Mouse (Mus musculus): ENCODE data around the gene Ttc30a2.

The Ttc30a2 gene

GRCm38 (mm10) chr2:75977752-75978368 lies at the start of gene Ttc30a2:
Gene Ttc30a2 (minus strand): TSS chr2:75978170.
- DNase-seq (ENCODE audit: low spot score in 2 of 2), result peak in 1 of 2 experiments; percentile 32

GRCm38 (mm10) chr2:76016890-76017289 lies 38.9 kb upstream of the Ttc30a2 start:
- DNase-seq (ENCODE audit: low spot score in 2 of 2), result no peak

- no peak for DNase-seq (ENCODE audit: low spot score in 2 of 2)
These were observed 38.2 kb upstream of the Ttc30a2 start for GRCm38 (mm10) chr2:76016136-76016535.

GRCm38 (mm10) chr2:76015460-76015859 lies 37.5 kb upstream of the Ttc30a2 start:
- no peak for DNase-seq (ENCODE audit: low spot score in 2 of 2)

- DNase-seq (ENCODE audit: low spot score in 2 of 2), result no peak
These were observed 36.7 kb upstream of the Ttc30a2 start for GRCm38 (mm10) chr2:76014659-76015058.

- DNase-seq (ENCODE audit: low spot score in 2 of 2), result no peak
These were observed 28.2 kb upstream of the Ttc30a2 start for GRCm38 (mm10) chr2:76006194-76006593.

GRCm38 (mm10) chr2:76002899-76003298 lies 24.9 kb upstream of the Ttc30a2 start:
- DNase-seq (ENCODE audit: low spot score in 2 of 2), result no peak

GRCm38 (mm10) chr2:76001392-76001791 lies 23.4 kb upstream of the Ttc30a2 start:
- peak; percentile 31 to 81 for DNase-seq (ENCODE audit: low spot score in 2 of 2)

GRCm38 (mm10) chr2:75999636-76000035 lies 21.7 kb upstream of the Ttc30a2 start:
- DNase-seq (ENCODE audit: low spot score in 2 of 2), result no peak

- no peak for DNase-seq (ENCODE audit: low spot score in 2 of 2)
These were observed 20.7 kb upstream of the Ttc30a2 start for GRCm38 (mm10) chr2:75998692-75999091.

- no peak for DNase-seq (ENCODE audit: low spot score in 2 of 2)
These were observed 19.8 kb upstream of the Ttc30a2 start for GRCm38 (mm10) chr2:75997726-75998125.

GRCm38 (mm10) chr2:75994841-75995240 lies 16.9 kb upstream of the Ttc30a2 start:
- no peak for DNase-seq (ENCODE audit: low spot score in 2 of 2)

- peak in 1 of 2 experiments; percentile 7 for DNase-seq (ENCODE audit: low spot score in 2 of 2)
These were observed 13.7 kb upstream of the Ttc30a2 start for GRCm38 (mm10) chr2:75991581-75992205.

- peak; percentile 22 to 77 for DNase-seq (ENCODE audit: low spot score in 2 of 2)
These were observed 13.0 kb upstream of the Ttc30a2 start for GRCm38 (mm10) chr2:75990885-75991539.

GRCm38 (mm10) chr2:75989694-75990093 lies 11.7 kb upstream of the Ttc30a2 start:
- DNase-seq (ENCODE audit: low spot score in 2 of 2), result no peak

- DNase-seq (ENCODE audit: low spot score in 2 of 2), result no peak
These were observed 10.9 kb upstream of the Ttc30a2 start for GRCm38 (mm10) chr2:75988779-75989363.

- DNase-seq (ENCODE audit: low spot score in 2 of 2), result no peak
These were observed 10.4 kb upstream of the Ttc30a2 start for GRCm38 (mm10) chr2:75988378-75988777.

- DNase-seq (ENCODE audit: low spot score in 2 of 2), result no peak
These were observed 9.8 kb upstream of the Ttc30a2 start for GRCm38 (mm10) chr2:75987739-75988138.

- peak in 1 of 2 experiments; percentile 41 for DNase-seq (ENCODE audit: low spot score in 2 of 2)
These were observed 7.2 kb upstream of the Ttc30a2 start for GRCm38 (mm10) chr2:75985124-75985523.

GRCm38 (mm10) chr2:75983847-75984246 lies 5.9 kb upstream of the Ttc30a2 start:
- DNase-seq (ENCODE audit: low spot score in 2 of 2), result no peak

GRCm38 (mm10) chr2:75983091-75983490 lies 5.1 kb upstream of the Ttc30a2 start:
- DNase-seq (ENCODE audit: low spot score in 2 of 2), result no peak

- no peak for DNase-seq (ENCODE audit: low spot score in 2 of 2)
These were observed 4.7 kb upstream of the Ttc30a2 start for GRCm38 (mm10) chr2:75982626-75983025.
